Mouse (Mus musculus): Measurements from ENCODE around the gene Btbd9.
"Not testable (repeated sequence)": the region's sequence is repeated elsewhere in the genome, so short reads cannot be mapped to it uniquely, and the experiment has no call there.

Gene Btbd9

GRCm38 (mm10) chr17:30518431-30519171 lies 57.7 kb downstream of the Btbd9 start:
- no peak for ATAC-seq (ENCODE audit: insufficient number of reproducible peaks, low FRiP score, low TSS enrichment)

GRCm38 (mm10) chr17:30516580-30517340 lies 59.5 kb downstream of the Btbd9 start:
- no peak for ATAC-seq (ENCODE audit: insufficient number of reproducible peaks, low FRiP score, low TSS enrichment)

- ATAC-seq (ENCODE audit: insufficient number of reproducible peaks, low FRiP score, low TSS enrichment), result no peak
Measured at GRCm38 (mm10) chr17:30515401-30515800, 60.9 kb downstream of the Btbd9 start.

GRCm38 (mm10) chr17:30513034-30513433 lies 63.3 kb downstream of the Btbd9 start:
- ATAC-seq (ENCODE audit: insufficient number of reproducible peaks, low FRiP score, low TSS enrichment), result no peak

GRCm38 (mm10) chr17:30512531-30512930 lies 63.8 kb downstream of the Btbd9 start:
- ATAC-seq (ENCODE audit: insufficient number of reproducible peaks, low FRiP score, low TSS enrichment), result no peak

GRCm38 (mm10) chr17:30512007-30512406 lies 64.3 kb downstream of the Btbd9 start:
- no peak for ATAC-seq (ENCODE audit: insufficient number of reproducible peaks, low FRiP score, low TSS enrichment)

- ATAC-seq (ENCODE audit: insufficient number of reproducible peaks, low FRiP score, low TSS enrichment), result no peak
Measured at GRCm38 (mm10) chr17:30511399-30511798, 64.9 kb downstream of the Btbd9 start.

- peak; percentile 90 for ATAC-seq (ENCODE audit: insufficient number of reproducible peaks, low FRiP score, low TSS enrichment)
Measured at GRCm38 (mm10) chr17:30510171-30510570, 66.1 kb downstream of the Btbd9 start.

GRCm38 (mm10) chr17:30509646-30510045 lies 66.6 kb downstream of the Btbd9 start:
- no peak for ATAC-seq (ENCODE audit: insufficient number of reproducible peaks, low FRiP score, low TSS enrichment)

- no peak for ATAC-seq (ENCODE audit: insufficient number of reproducible peaks, low FRiP score, low TSS enrichment)
Measured at GRCm38 (mm10) chr17:30507636-30508576, 68.4 kb downstream of the Btbd9 start.

GRCm38 (mm10) chr17:30506916-30507315 lies 69.4 kb downstream of the Btbd9 start:
- ATAC-seq (ENCODE audit: insufficient number of reproducible peaks, low FRiP score, low TSS enrichment), result no peak

GRCm38 (mm10) chr17:30499541-30499940 lies 76.7 kb downstream of the Btbd9 start:
- not testable (repeated sequence) for ATAC-seq (ENCODE audit: insufficient number of reproducible peaks, low FRiP score, low TSS enrichment)

GRCm38 (mm10) chr17:30498779-30499178 lies 77.5 kb downstream of the Btbd9 start:
- ATAC-seq (ENCODE audit: insufficient number of reproducible peaks, low FRiP score, low TSS enrichment), result no peak

- no peak for ATAC-seq (ENCODE audit: insufficient number of reproducible peaks, low FRiP score, low TSS enrichment)
Measured at GRCm38 (mm10) chr17:30498376-30498719, 77.9 kb downstream of the Btbd9 start.

GRCm38 (mm10) chr17:30497525-30498375 lies 78.5 kb downstream of the Btbd9 start:
- no peak for ATAC-seq (ENCODE audit: insufficient number of reproducible peaks, low FRiP score, low TSS enrichment)

GRCm38 (mm10) chr17:30495567-30495966 lies 80.7 kb downstream of the Btbd9 start:
- ATAC-seq (ENCODE audit: insufficient number of reproducible peaks, low FRiP score, low TSS enrichment), result no peak

- no peak for ATAC-seq (ENCODE audit: insufficient number of reproducible peaks, low FRiP score, low TSS enrichment)
Measured at GRCm38 (mm10) chr17:30495154-30495553, 81.1 kb downstream of the Btbd9 start.

GRCm38 (mm10) chr17:30493481-30493880 lies 82.8 kb downstream of the Btbd9 start:
- no peak for ATAC-seq (ENCODE audit: insufficient number of reproducible peaks, low FRiP score, low TSS enrichment)

- ATAC-seq (ENCODE audit: insufficient number of reproducible peaks, low FRiP score, low TSS enrichment), result no peak
Measured at GRCm38 (mm10) chr17:30492191-30492590, 84.1 kb downstream of the Btbd9 start.

- no peak for ATAC-seq (ENCODE audit: insufficient number of reproducible peaks, low FRiP score, low TSS enrichment)
Measured at GRCm38 (mm10) chr17:30491601-30492000, 84.7 kb downstream of the Btbd9 start.
